Mouse (Mus musculus) kidney, adult 8-10 months (tissue): ENCODE measurements around the gene Pcp2.

Experiments used
- DNase-seq, 2 experiments: peaks; one replicate each; pipeline ENCODE4 v3.0.0; 2022

The Pcp2 gene

DNA sequence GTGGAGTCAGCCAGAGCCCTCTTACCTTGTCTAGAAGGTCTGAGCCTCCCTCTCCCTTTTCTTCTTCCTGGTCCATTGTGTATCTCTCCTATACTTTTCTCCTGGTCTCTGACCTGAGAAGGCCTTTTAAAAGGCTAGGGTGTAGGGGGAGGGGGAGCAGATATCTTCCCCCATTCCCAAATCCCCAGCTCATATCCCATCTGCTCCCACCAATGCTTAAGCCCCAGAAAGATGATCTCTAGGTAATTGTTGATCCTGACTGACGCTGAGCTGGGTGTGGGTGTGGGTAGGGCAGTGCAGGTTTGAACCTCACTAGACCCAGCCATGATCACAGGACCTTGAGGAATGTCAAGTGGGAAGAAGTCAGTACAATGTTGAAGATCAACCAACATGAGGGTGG, at the start of gene Pcp2:
Pcp2 (minus strand) TSS at position 101 of the 400 bp plus-strand sequence.
- DNase-seq: no peak

DNA sequence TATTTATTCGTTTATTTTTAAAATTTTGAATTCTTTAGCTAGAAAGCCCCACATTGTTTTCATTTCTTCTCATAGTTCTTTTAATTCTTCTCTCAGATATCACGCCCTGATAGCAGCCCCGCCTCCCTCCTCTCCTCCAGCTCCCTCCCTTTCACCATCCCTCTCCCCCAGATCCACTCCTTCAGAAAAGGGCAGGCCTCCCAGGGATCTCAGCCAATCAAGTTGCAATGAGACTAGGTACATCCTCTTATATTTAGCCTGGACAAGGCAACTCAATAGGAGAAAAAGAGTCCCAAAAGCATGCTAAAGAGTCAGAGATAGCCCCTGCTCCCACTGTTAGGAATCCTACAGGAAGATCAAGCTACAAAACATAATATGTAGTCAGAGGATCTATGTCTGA, 49.3 kb upstream of the Pcp2 start:
- DNase-seq: no peak

DNA sequence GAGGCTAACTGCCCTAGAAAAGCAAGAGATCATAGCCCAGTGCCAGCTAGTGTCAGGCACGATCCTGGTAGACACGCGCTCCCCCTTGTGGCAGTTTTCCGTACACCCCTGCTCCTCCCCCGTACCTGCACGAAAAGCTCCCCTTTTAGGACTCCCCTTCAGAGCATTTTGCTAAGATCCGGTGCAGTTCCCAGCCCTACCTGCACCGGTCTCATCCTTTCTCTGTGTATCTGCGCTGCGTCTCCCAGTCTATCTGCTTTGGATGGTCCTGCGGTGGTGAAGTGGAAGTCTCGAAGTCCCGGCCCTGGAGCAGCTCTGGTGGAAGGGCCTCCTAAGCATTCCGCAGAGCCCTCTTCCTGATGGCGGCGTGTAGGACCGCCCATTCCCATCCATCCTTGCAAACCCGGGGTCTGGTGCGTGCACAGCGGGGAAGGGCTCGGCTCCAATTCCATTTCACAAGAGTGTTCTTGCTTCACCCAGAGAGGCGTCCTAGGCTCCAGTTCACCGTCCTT, 46.7 kb upstream of the Pcp2 start, which contains the start of gene Fcor:
Fcor (minus strand) TSS at position 383 of the 512 bp plus-strand sequence.
- DNase-seq: peak; percentile 70 to 89

DNA sequence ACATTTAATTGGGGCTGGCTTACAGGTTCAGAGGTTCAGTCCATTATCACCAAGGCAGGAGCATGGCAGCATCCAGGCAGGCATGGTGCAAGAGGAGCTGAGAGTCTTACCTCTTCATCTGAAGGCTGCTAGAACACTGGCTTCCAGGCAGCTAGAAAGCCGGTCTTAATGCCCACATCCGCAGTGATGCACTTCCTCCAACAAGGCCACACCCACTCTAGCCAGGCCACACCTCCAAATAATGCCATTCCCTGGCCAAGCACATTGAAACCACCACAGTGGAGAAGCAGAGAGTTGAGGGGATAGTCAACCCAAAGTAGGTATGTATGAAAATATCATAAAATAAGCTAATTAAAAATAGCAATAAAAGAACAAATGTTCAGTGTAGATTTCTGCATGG, 45.0 kb upstream of the Pcp2 start:
- DNase-seq: no peak

DNA sequence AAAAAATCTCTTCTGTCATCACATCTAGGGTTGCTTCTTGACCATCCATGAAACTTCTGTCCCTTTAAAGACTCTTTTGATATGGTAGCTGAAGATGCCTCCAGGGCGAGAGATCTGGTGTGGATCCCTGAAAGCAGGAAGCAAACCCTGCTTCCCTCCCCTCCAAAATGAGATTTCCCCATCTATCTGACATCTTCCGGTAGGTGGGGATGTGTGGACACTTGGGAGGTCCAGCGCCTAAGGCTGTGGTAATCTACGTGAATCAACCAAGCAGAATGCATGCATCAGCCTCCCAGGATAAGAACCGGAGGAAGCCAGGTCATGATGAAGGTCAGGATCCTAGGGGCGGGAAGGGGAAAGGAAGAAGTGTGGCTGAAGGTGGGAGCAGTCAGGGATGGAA, 40.2 kb upstream of the Pcp2 start, which contains the start of gene Mcemp1:
Mcemp1 (plus strand) TSS at position 248 of the 400 bp plus-strand sequence.
- DNase-seq: no peak

DNA sequence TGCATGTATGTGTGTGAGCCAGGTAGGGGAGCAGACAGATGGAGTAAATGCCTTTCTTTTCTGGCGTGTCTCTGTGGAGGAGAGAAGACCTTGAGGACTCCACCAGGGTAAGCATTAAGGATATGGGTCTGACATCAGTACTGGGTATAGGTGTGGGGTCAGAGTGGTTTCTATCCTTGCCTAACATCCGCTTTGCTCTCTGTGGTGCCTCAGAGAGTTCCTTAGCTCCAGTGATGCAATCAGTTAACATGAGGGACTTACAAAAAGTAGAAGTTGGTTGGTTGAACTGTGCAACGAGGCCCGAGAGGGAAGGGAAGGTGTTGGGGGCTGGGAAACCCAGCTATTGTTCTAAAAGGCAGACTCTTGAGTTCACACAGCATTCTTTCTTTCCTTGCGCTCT, 39.1 kb upstream of the Pcp2 start:
- DNase-seq: no peak

DNA sequence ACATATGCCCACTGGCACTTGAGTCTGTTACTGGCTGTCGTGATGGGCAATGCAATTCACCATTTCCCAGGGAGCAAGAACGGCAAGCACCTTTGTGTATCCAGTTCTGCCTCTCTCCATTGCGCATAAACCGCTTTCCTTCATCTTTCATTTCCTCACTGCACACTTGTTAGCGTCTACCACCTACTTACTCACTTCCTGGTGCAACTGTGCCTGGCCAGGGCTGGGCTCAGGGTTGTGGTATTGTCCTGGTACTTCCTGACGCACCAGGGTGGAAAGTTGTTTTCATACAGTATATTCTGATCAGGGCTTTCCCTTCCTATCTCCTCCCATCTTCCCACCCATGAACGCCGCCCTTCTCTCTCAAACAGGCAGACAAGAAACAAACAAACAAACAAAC, 35.5 kb upstream of the Pcp2 start:
- DNase-seq: no peak

DNA sequence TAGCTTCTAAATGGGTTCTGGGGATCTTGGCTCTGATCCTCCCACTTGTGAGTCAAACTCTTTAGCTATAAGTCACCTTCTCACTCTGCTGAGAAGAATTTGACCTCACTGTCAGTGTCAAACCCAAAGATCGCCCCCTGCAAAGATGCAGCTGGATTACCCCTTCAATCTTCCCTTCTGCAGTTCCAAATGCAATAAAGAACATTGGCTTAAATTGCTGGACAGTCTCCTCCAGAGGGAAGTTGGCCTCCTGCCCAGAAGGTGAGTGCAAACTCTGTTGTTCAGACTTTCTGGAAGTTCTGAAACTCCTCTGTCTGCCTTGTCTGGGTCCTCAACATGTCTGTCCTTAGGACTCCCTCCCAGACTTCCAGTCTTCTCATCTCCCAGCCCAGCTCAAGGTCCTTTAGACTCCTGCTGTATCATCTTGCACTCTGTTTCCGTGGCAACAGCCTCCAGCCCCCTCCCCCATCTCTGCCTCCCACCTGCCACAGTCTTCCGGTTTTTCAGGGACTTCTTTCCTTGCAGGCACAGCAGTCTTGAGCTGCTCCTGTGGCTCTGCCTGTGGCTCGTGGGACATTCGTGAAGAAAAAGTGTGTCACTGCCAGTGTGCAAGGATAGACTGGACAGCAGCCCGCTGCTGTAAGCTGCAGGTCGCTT, 31.5 kb upstream of the Pcp2 start:
- no peak for DNase-seq

DNA sequence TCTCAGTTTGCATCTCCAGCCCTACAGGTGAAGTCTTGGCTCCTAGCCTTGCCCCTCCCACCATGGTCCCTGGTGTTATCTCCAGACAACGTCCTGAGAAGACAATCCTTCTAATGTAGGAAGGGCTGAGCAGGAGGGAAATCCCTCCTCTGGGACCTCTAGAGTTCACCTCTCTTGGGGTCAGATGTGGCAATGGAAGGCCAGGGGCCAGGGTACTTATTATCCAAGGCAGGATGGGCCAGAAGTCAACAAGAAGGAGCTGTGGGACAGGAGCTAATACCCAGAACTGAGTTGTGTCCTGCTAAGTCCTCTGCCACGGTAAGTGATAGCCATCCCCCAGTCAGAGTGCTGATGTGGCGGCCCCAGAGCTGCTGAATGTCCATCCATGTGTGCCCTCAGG, 30.2 kb upstream of the Pcp2 start, which contains the start of gene Retn:
Retn (plus strand) TSS at position 245 of the 400 bp plus-strand sequence.
- no peak for DNase-seq

DNA sequence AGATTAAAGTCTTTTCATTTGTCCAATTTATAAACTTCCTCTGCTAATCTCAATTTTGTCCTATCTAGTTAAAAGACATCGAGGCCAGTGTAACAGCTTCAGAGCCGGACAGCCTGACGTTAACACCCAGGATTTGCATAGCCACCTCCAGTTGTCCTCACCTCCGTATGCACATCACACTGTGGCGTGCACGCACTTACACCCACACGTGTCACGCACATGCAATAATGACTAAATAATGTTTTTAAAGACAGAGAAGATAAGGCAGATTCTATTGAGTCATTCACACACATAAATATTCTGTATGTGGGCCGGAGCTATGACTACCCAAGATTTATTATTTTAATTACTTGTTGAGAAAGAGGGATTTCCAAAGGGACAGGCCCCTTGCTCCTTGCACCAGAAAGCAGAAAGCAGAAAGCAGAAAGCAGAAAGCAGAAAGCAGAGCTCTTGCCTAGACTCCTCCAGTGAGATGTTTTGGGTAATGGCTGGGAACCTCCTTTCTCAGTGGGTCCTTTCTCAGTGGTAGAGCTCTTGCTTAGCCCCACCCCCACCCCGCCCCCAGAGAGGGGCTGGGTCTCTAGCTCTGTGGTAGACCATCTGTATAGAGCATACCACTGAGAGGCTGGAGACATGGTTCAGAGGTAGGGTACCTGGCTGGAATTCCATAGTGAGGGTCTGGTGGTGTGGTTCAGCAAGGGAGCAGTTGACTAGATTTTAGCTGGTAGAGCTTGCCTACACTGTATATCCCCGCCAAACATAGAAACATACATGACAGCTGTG, 29.6 kb upstream of the Pcp2 start:
- no peak for DNase-seq

DNA sequence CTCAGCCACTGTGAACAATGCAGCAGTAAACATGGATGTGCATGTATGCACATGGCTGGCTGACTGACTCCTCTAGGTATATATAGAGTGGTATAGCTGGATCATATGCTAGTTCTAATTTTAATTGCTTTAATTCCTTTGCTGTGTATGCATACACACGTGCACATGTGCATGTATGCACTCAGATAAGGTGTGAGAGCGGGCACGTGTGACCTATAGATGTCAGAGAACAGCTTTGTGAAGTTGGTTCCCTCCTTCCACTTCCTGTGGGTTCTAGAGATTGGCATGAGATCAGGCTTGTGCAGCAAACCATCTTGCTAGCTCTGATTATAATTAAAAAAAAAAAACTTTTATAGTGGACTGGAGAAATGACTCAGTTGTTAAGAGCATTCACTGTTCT, 27.5 kb upstream of the Pcp2 start:
- no peak for DNase-seq

DNA sequence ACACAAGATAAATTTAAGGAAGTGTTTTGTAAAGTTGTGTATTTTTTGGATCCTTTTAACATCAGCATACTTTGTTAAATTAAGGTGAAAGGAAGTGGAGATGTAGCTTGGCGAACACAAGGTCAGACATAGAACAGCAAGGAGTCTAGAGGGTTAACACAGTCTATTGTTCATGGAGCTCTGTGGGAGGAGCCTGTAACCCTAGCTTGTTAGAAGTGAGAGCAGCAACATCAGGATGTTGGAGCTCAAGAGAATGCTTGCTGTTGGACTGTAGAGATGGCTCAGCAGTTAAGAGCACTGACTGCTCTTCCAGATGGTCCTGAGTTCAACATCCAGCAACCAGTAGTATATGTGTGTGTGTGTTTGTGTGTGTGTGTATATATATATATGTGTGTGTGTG, 23.6 kb upstream of the Pcp2 start:
- no peak for DNase-seq

DNA sequence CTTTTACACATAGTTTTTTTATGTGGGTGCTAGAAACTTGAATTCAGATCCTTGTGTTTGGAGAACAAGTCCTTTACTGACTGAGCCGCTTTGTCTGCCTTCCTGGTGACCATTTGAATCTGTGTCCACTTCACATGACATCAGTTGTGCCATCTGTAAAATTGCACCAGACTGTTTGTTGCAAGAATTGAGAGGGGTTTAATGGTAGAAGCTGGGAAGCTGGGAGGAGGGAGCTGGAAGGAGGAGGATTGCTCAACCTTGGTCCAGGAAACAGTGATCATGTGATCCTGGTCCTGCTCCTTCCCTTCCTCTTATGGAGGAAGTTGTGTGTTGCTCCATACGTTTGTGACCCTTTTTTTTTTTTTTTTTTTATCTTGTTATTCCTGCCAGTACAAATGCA, 22.9 kb upstream of the Pcp2 start:
- DNase-seq: no peak

DNA sequence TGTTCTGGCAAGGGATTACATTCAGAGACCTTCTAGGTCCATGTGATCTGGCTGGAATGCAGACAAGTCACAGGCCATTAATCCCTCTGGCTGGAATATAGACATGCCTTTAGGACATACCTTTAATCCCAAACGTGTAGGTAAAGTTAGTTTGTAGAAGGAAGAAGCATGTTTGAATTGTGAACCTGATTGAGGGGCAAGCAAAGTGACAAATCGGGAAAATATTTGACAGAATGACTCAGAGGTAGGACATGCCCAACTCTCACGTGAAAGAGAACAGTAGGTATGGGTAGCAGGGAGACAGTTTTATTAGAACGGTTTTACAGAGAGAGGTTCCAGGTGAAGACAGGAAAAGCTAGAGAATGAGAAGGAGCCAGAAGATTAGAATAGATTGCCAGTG, 22.2 kb upstream of the Pcp2 start:
- DNase-seq: no peak

DNA sequence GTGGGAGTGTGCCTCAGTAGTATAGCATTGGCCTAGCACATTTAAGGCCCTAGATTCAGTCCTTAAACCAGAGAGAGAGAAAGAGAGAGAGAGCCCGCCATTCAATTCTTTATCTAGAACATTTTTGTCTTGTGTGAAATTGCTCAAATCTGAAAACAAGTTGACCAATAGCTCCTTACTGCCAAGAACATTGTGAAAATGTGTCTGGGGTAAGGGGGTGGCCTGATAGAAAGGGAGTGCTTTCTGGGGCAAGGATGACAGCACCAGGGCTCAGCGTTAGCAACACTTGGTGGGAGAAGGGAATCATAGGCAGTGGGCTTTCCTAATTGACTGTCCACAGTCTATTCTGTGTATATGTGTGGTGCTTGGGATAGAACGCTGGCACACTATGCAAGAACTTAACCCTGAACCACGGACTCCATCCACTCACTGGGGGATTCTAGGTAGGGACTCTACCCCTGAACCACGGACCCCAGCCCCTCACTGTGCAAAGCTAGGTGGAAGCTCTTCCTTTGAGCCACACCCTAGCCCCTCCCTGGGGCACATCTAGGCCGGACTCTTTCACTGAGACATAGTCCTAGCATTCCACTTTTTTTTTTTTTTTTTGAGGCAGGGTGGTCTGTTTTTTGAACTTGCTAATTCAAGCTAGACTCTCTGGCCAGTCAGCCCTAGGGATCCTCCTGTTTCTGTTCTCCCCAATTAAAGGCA, 21.6 kb upstream of the Pcp2 start:
- DNase-seq: no peak

DNA sequence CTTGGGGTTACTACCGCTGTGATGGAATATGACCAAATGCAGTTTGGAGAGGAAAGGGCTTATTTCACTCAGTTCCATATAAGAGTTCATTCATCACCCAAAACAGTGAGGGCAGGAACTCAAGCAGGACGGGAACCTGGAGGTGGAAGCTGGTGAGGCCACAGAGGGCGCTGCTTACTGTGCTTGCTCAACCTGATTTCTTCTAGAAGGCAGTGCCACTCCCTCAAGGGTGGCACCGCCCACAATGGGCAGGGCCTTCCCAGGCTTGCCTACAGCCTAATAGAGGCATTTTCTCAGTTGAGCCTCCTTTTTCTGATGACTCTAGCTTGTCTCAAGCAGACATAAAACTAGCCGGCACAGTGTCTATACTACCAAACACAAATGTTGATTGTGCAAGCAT, 20.5 kb upstream of the Pcp2 start:
- peak; percentile 53 to 72 for DNase-seq

DNA sequence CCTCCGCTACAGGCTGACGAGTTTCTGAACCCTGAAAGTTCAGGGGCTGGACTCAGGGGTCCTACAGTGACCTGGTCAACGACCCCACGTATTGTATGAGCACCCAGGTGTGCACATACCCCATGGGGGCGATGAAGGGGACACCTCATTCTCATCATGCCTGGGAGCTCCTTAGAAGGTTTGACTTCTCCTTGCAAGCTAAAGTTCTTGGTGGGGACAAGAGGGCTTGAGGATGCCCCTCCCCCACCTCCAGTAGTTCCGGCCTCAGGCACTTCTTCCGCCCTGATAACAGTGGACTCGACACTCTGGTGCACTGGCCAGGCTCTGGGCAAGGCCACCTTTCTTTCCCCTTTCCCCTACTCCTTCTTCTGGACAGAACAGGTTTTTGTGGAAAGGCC, 6.1 kb upstream of the Pcp2 start:
- no peak for DNase-seq

DNA sequence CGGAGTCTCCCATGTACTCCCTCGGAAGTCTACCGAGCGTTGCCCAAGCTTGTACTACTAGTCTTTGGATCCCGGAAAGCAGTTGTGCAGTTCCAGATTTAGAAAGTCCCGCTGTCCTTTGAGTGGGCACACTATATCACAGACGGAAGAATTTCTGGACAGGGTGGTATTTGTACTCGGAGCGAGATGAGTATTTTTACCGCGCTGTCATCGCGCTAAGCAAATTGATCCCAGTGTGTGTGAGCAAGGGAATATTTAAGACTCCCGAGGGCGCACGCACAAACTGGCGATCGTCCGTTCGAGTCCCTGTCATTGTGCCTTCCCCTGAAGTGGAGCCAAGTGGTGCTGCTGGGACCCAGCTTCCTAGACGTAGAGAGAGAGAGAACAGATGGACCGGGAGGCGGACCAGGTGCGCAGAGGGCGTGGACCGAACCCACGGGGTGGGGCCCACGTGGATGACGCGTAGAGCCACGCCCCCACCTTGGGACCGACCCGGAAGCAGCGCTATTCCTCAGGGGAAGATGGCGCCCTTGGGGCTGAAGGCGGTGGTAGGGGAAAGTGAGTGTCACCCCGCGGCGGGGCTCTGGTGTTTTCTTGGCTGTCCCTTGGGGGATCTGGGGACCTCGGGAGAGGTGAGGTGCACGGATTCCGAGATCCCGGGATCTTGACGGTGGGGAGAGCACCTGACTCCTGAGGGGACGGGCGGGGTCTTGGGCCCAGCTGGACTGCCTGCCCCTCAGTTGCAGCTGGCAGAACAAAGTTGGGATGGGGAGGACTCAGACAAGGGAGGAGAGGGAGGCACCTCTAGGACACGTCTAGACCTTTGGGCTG, 5.5 kb upstream of the Pcp2 start, which contains the start of gene Stxbp2:
Stxbp2 (plus strand) TSS at position 309 of the 831 bp plus-strand sequence.
- peak; percentile 86 to 89 for DNase-seq

DNA sequence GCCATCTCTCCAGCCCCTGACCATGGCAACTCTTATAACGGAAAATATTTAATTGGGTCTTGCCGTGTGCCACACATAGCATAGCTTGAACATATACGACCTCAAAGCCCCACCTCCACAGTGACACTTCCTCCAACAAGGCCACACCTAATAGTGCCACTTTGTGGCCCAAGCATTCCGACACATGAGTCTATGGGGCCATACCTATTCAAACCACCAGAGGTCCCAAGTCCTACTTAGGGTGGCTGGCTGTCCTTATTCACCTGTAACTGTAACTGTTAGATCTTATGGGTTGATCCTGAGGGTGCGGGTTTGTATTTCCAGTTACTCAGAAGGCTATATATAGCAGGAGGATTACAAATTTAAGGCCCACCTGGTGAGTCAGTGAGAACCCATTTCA, 2.7 kb upstream of the Pcp2 start:
- peak in 1 of 2 experiments; percentile 58 for DNase-seq

DNA sequence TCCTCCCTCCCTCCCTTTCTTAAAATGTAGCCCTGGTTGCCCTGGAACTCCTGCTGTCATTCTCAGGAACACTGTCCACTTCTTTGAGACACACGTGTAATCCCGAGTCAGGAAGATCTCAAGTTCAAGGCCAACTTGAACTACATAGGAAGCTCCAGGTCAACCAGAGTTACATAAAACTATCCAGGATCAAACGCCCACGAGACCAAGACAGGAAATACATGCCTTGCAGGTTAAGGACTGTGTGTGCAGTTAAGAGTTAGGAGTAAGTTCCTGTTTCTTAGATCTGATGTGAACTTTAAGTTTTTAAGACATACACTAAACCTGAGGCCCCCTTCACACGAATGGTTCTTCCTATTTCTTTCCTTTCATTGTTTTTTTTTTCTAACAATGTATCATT, 1.6 kb upstream of the Pcp2 start:
- DNase-seq: no peak

DNA sequence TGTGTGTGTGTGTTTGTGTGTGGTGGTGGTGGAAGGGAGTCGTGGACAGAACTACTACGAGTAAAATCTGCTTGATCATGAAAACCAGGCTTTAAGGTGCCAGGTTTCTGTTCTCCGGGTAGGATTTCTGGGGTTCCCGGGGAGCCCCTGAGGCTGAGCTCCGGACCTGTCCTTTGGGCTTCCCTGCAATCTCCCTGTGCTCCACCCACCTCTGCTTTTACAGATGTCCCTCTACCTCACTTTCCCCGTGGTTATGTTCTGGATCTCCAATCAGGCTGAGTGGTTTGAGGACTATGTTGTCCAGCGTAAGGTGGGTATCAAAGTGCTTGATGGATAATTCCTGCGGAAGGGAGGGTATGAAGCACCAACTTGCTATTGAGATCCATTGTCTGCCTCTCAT, 3.2 kb downstream of the Pcp2 start:
- no peak for DNase-seq

DNA sequence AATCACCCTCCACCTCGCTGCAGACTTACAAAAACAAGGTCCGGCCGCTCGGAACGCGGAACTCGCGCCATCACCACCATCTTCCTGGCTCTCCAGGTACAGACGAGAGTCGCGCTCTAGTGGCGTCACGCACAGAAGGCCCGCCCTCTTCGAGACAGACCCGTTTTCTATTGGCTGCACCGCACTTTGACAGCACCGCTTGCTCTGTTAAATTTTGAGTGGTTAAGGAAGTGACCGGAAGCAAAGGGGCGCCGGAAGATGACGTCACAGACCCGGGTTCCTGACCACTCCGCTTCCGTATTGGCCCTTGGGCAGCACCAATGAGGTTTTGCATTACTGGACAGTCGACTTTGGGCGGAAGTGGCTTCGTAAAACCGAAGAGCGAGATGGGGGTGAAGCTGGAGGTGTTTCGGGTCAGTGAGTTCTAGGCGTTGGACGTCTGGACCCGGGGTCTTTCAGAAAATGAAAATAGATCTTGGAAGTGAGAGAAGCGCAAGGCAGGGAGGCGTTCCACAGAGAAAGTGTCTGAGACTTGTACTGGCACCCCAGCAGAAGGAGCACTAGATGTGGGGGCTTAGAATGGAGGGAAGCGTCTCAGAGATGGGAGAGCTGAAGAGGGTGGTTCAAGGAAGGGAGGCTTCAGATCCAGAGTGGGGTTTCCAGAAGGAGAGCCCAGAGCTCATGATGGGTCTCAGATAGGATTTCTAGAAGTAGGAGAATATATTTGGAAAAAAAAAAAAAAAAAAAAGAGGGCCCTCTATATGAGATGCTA, 4.0 kb downstream of the Pcp2 start, which contains the start of the genes Xab2 and Pet100:
Xab2 (minus strand) TSS at position 118 of the 772 bp plus-strand sequence.
Pet100 (plus strand) TSS at position 350 of the 772 bp plus-strand sequence.
- DNase-seq: peak; percentile 99
